Mouse (Mus musculus): ENCODE measurements around the gene Slc28a3.
A peak's percentile ranks its signal among the peaks of the same experiment; 100 is the strongest.

The Slc28a3 gene

GRCm38 (mm10) chr13:58558216-58558615, 52.5 kb downstream of the Slc28a3 start:
- DNase-seq, result peak; percentile 73

GRCm38 (mm10) chr13:58556018-58556417, 54.7 kb downstream of the Slc28a3 start:
- DNase-seq, result no peak

- no peak for DNase-seq
Measured at GRCm38 (mm10) chr13:58555561-58555960, 55.1 kb downstream of the Slc28a3 start.

- no peak for DNase-seq
Measured at GRCm38 (mm10) chr13:58551924-58552323, 58.8 kb downstream of the Slc28a3 start.

- DNase-seq, result peak; percentile 48
Measured at GRCm38 (mm10) chr13:58547570-58547969, 63.1 kb downstream of the Slc28a3 start.

- DNase-seq, result peak; percentile 82
Measured at GRCm38 (mm10) chr13:58543688-58544408, 66.8 kb downstream of the Slc28a3 start.

GRCm38 (mm10) chr13:58543066-58543465, 67.6 kb downstream of the Slc28a3 start:
- peak; percentile 47 for DNase-seq

- no peak for DNase-seq
Measured at GRCm38 (mm10) chr13:58542601-58543041, 68.1 kb downstream of the Slc28a3 start.

- no peak for DNase-seq
Measured at GRCm38 (mm10) chr13:58542167-58542566, 68.5 kb downstream of the Slc28a3 start.

GRCm38 (mm10) chr13:58541620-58542019, 69.1 kb downstream of the Slc28a3 start:
- no peak for DNase-seq

- DNase-seq, result no peak
Measured at GRCm38 (mm10) chr13:58538966-58539365, 71.7 kb downstream of the Slc28a3 start.

GRCm38 (mm10) chr13:58538366-58538765, 72.3 kb downstream of the Slc28a3 start:
- DNase-seq, result no peak

GRCm38 (mm10) chr13:58537916-58538233, 72.8 kb downstream of the Slc28a3 start:
- DNase-seq, result no peak

- DNase-seq, result no peak
Measured at GRCm38 (mm10) chr13:58537232-58537915, 73.3 kb downstream of the Slc28a3 start.

- DNase-seq, result no peak
Measured at GRCm38 (mm10) chr13:58536466-58537231, 74.0 kb downstream of the Slc28a3 start.

GRCm38 (mm10) chr13:58535321-58535720, 75.4 kb downstream of the Slc28a3 start:
- no peak for DNase-seq

- DNase-seq, result no peak
Measured at GRCm38 (mm10) chr13:58534861-58535260, 75.8 kb downstream of the Slc28a3 start.

GRCm38 (mm10) chr13:58534216-58534841, 76.3 kb downstream of the Slc28a3 start:
- DNase-seq, result no peak

- DNase-seq, result no peak
Measured at GRCm38 (mm10) chr13:58524581-58524980, 86.1 kb downstream of the Slc28a3 start.

GRCm38 (mm10) chr13:58523761-58524117, 86.9 kb downstream of the Slc28a3 start:
- DNase-seq, result no peak

GRCm38 (mm10) chr13:58523011-58523760, 87.5 kb downstream of the Slc28a3 start:
- DNase-seq, result no peak

GRCm38 (mm10) chr13:58521331-58522030, 89.2 kb downstream of the Slc28a3 start:
- no peak for DNase-seq

All from layer of hippocampus, adult 9-11 months (tissue).